Mouse (Mus musculus) E14TG2a.4 (cell line): ENCODE data around the gene Tmem63a.

Experiments
- H3K27me3 ChIP-seq: 2 replicates; pipeline ENCODE4 v1.6.1; 2014; ENCODE audit warnings: low read length, control low read depth; ENCODE audit not compliant: insufficient read depth
- H3K36me3 ChIP-seq: 2 replicates; pipeline ENCODE4 v1.6.1; 2014; ENCODE audit warnings: low read length, control low read depth; ENCODE audit not compliant: insufficient read depth
- H3K4me1 ChIP-seq: replicated peaks from 2 replicates; pipeline ENCODE4 v1.6.1; 2014; ENCODE audit warnings: low read depth, low read length, control low read depth
- H3K4me3 ChIP-seq: replicated peaks from 2 replicates; pipeline ENCODE4 v1.5.1; 2014; ENCODE audit warnings: mild to moderate bottlenecking, low read length
- H3K9me3 ChIP-seq: 2 replicates; pipeline ENCODE4 v1.6.1; 2014; ENCODE audit warnings: low read length, control low read depth
- CTCF ChIP-seq: conservative IDR thresholded peaks from 2 replicates; pipeline ENCODE4 v1.5.1; 2014; ENCODE audit warnings: low read length
- NANOG ChIP-seq: IDR thresholded peaks from 2 replicates; pipeline ENCODE4 v1.6.1; 2014; ENCODE audit warnings: borderline replicate concordance, low read length, mixed read lengths
- POU5F1 ChIP-seq: IDR thresholded peaks from 2 replicates; pipeline ENCODE4 v1.6.1; 2014; ENCODE audit warnings: low read length, borderline replicate concordance

Gene Tmem63a

DNA sequence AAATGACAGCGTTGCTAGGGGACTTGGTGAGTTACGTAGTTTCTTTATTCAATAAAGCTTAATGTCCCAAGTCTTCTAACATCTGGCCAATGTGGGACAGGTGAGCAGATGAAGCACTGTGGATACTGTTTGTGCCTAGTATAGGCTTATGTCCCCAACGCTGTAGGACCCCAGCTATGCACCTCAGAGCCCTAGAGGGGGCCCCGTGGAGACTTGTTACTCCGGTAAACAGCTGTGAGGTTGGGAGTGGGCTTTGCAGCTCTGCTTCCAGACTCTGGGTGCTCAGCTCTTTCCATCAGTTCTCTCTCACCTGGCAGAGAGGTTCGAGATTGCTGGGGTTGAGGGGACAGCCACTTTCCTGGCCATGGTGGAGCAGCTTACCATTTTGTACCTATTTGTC lies 36.8 kb upstream of the Tmem63a start:
- Histone ChIP-seq H3K9me3 (no peaks in the 10 kb centered on the region), H3K36me3 (peaks cover 43% of the 10 kb centered on the region), H3K4me3 (peak overlapping the region; percentile 94), H3K4me1 (peaks cover 86% of the 10 kb centered on the region), H3K27me3 (no peaks in the 10 kb centered on the region)
- no peak for TF ChIP-seq CTCF
- no peak for TF ChIP-seq NANOG
- no peak for TF ChIP-seq POU5F1

DNA sequence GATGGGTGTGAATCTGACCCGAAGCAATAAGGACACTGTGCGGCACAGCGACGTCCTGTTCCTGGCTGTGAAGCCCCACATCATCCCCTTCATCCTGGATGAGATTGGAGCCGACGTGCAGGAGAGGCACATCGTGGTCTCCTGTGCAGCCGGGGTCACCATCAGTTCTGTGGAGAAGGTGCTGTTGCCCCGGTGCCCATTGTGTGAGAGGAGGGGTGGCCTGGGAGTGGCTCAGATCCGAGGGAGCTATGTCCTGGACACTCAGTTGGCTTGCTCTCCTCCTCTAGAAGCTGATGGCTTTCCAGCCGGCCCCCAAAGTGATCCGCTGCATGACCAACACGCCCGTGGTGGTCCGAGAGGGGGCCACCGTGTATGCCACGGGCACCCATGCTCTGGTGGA lies 36.3 kb upstream of the Tmem63a start:
- Histone ChIP-seq H3K9me3 (no peaks in the 10 kb centered on the region), H3K4me3 (peak overlapping the region; percentile 94), H3K27me3 (no peaks in the 10 kb centered on the region), H3K36me3 (peaks cover 43% of the 10 kb centered on the region), H3K4me1 (peaks cover 86% of the 10 kb centered on the region)
- TF ChIP-seq NANOG = no peak
- TF ChIP-seq POU5F1 = no peak
- TF ChIP-seq CTCF = no peak

DNA sequence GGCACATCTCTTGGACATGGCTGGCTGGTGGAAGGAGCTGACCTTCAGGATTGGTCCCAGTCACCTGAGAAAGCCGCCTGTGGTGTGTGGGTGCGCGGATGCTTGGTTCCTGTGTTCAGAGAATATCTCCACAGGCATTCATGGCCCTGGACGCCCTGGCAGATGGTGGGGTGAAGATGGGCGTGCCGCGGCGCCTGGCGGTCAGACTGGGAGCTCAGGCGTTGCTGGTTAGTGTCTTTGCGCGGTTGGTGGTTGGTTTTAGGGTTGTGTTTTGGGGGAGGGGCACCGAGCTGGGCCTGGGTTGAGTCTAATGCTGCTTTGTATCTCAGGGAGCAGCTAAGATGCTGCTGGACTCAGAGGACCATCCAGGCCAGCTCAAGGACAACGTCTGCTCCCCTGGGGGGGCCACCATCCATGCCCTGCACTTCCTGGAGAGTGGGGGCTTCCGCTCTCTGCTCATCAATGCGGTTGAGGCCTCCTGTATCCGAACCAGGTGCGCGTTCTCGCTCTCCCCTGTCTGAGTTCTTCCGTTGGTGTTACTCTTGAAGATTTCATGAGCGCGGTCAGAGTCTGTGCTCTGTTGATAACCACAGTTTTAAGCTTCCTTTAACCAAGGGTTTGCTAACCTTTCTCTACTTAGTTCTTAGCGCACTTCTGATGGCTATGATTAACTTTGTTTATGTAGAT lies 35.5 kb upstream of the Tmem63a start:
- Histone ChIP-seq H3K4me3 (peak overlapping the region; percentile 94), H3K27me3 (no peaks in the 10 kb centered on the region)

DNA sequence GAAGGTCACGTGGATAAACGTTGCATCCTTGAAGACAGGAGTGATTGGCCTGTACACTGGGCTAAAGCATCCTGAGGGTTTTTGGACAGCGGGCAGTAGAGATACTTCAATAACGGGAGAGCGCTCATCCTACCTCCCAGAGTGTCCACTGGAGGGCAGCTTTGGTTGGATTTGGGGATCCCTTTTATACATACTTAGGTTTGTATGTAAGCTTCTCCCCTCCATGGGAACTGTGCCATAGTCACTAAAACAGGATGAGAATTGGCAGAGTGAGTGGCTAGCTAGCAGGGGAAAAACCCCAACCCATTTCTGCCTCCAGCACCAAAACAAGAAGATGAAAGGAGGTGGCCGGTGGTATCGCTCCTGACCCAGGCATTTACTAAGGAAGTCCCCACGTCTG lies 31.0 kb upstream of the Tmem63a start:
- H3K4me1 ChIP-seq = peaks cover 97% of the 10 kb centered on the region
- H3K9me3 ChIP-seq = no peaks in the 10 kb centered on the region
- H3K4me3 ChIP-seq = 0 out of 2 replicates have a peak overlapping the region, but pooled peaks have one; percentile 8
- no peaks in the 10 kb centered on the region; the same call in 1 of the 2 replicates for H3K27me3 ChIP-seq
- TF ChIP-seq CTCF (no peak), NANOG (no peak), POU5F1 (no peak)
- peaks cover 33% of the 10 kb centered on the region for H3K36me3 ChIP-seq

More for the DNA sequence above, 35.5 kb upstream of the Tmem63a start:
- TF ChIP-seq NANOG (no peak), CTCF (no peak), POU5F1 (no peak)
- H3K36me3 ChIP-seq = peaks cover 43% of the 10 kb centered on the region
- no peaks in the 10 kb centered on the region for H3K9me3 ChIP-seq
- peaks cover 88% of the 10 kb centered on the region for H3K4me1 ChIP-seq

DNA sequence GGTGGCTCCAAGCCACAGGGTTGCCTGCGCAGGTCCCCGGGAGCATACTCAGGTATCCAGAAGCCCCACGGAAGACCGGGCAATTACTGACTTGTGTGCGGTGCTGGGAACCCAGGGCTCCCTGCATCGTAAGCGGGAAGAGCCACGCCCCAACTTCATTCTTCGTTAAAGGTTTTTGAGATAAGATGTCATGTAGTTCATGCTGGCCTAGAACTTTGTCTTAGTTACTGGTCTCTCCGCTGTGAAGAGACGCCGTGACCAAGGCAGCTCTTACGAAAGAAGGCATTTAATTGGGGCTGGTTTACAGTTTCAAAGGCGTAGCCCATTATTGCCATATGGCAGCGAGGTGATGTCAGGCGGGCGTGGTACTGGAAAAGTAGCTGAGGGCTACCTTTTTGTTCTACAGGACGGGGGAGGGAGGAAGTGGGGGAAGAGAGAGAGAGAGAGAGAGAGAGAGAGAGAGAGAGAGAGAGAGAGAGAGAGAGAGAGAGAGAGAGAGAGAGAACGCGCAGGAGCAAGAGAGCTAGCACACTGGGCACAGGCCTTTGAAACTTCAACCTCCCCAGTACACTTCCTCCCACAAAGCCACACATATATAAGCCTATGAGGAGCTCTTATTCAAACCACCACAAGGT lies 30.4 kb upstream of the Tmem63a start:
- TF ChIP-seq CTCF (no peak), NANOG (no peak), POU5F1 (no peak)
- Histone ChIP-seq H3K27me3 (no peaks in the 10 kb centered on the region; the same call in 1 of the 2 replicates), H3K4me3 (no peak overlapping the region), H3K9me3 (no peaks in the 10 kb centered on the region), H3K36me3 (peaks cover 27% of the 10 kb centered on the region), H3K4me1 (peaks cover 91% of the 10 kb centered on the region)

DNA sequence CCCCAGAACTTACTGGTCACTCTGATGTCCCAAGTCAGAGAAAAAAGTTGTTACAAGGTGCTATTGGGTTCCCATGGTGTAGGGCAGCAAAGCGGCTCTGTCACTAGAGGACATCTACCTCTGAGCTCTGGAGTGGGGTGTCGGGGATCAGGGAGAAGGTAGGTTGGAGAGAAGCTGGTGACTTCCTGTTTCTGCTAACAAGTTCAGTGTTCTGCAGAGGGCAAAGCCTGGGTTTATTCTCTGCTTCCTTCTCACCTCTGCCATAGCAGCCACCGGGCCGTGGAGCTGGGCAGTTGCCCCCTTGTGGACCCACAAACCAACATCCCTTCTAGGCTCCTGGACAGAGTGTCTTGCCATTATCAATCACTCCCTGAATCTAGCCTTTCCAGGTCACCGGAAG lies 29.4 kb upstream of the Tmem63a start:
- peaks cover 81% of the 10 kb centered on the region for H3K4me1 ChIP-seq
- H3K4me3 ChIP-seq = 0 out of 2 replicates have a peak overlapping the region, but pooled peaks have one; percentile 0
- peaks cover 16% of the 10 kb centered on the region for H3K36me3 ChIP-seq
- TF ChIP-seq CTCF = no peak
- no peak for TF ChIP-seq NANOG
- no peak for TF ChIP-seq POU5F1
- no peaks in the 10 kb centered on the region; the same call in 1 of the 2 replicates for H3K27me3 ChIP-seq
- H3K9me3 ChIP-seq = no peaks in the 10 kb centered on the region

DNA sequence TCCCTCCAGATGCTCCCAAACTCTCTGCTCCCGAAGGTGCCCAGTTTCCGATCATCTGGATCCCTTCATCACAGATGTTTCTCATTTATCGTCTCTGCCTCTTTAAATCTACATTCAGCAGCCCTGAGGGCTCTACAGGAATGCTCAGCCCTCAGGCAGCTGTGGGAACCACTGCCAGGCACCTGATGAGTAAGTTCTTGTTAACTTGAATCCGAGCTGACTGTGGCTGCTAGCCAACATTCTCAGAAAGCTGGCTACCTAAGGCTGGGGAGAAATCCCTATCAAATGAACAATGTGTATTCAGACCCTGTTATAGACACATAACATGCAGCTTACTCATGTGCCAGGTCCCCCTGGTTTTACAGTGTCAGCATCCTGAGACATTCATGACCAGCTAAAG lies 28.3 kb upstream of the Tmem63a start:
- Histone ChIP-seq H3K4me1 (peaks cover 75% of the 10 kb centered on the region), H3K27me3 (no peaks in the 10 kb centered on the region; the same call in 1 of the 2 replicates), H3K4me3 (no peak overlapping the region), H3K9me3 (no peaks in the 10 kb centered on the region), H3K36me3 (peaks cover 6% of the 10 kb centered on the region)
- TF ChIP-seq POU5F1 (no peak), CTCF (no peak), NANOG (no peak)

DNA sequence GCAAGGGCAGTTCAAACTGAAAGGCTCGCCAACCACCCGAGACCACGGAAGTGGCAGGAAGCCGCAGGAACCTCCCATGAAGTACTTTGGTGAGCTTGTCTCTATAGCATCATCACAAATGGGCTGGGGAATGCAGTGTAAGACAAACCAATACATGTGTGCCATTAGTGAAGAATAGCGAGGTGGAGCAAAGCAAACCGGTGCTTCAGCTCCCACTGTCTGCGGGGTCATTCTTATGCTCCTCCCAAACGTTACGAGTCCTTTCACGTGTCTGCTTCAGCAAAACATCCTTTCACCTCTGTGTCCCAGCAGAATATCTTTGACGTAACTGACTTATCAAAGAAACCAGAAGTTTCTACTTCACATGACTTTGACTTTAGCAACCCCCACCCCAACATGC lies 25.7 kb upstream of the Tmem63a start:
- peaks cover 74% of the 10 kb centered on the region for H3K4me1 ChIP-seq
- H3K36me3 ChIP-seq = no peaks in the 10 kb centered on the region
- H3K9me3 ChIP-seq = no peaks in the 10 kb centered on the region
- no peak overlapping the region for H3K4me3 ChIP-seq
- no peak for TF ChIP-seq CTCF
- H3K27me3 ChIP-seq = no peaks in the 10 kb centered on the region; the same call in 1 of the 2 replicates

DNA sequence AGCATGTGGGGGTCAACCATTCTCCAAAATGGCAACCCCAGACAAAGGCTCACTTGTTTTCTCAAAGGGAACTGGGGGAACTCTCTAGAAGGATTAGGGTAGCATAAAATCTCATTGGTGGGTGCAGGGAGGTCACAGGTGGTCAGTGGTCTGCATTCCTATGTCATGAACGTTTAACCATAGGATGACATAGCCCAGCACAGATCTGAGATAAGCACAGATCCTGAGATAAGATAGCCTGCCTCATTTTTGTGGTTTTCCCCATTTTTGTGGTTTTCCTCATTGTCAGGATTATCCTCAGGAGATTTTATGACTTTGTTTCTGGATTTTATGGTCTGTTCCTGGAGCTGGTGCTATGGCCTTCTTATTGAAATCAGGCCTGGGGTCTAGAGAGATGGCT lies 25.1 kb upstream of the Tmem63a start:
- TF ChIP-seq POU5F1 (no peak), NANOG (no peak), CTCF (no peak)
- no peaks in the 10 kb centered on the region for H3K36me3 ChIP-seq
- H3K27me3 ChIP-seq = no peaks in the 10 kb centered on the region; the same call in 1 of the 2 replicates
- no peak overlapping the region for H3K4me3 ChIP-seq
- no peaks in the 10 kb centered on the region for H3K9me3 ChIP-seq
- H3K4me1 ChIP-seq = peaks cover 74% of the 10 kb centered on the region
